In genomic region chr17:86086191-86086590, GRCm38 (mm10) we compare ENCODE assay signal across 16 mouse cellular contexts.
"Had no signal": no experiment of that assay in that cellular context is flagged by ENCODE, and none has a peak within 500 bp of the region (broad histone marks: within the 10 kb centered on the region; RNA-seq: fewer than 3 reads in every experiment).

No protein-coding gene starts in this region.

- ATAC-seq: liver, postnatal 0 days; midbrain, embryonic 16.5 days had no signal

- H3K27ac ChIP-seq: liver, embryonic 13.5 days; liver, embryonic 15.5 days; lung, embryonic 15.5 days; macrophage; midbrain, embryonic 12.5 days; neural tube, embryonic 12.5 days had no signal

- H3K4me1 ChIP-seq: liver, embryonic 13.5 days; liver, embryonic 15.5 days; lung, embryonic 15.5 days had no signal

- H3K9ac ChIP-seq: liver, embryonic 13.5 days; liver, embryonic 15.5 days; liver, postnatal 0 days; lung, embryonic 15.5 days; midbrain, embryonic 12.5 days; neural tube, embryonic 12.5 days had no signal

- H3K4me3 ChIP-seq: liver, embryonic 13.5 days; liver, embryonic 15.5 days; lung, embryonic 15.5 days; midbrain, embryonic 12.5 days; neural tube, embryonic 12.5 days had no signal

- H3K27me3 ChIP-seq: liver, embryonic 13.5 days; liver, embryonic 15.5 days; lung, embryonic 15.5 days; midbrain, embryonic 12.5 days; neural tube, embryonic 12.5 days had no signal

- DNase-seq: liver; liver, embryonic 13.5 days; liver, postnatal 0 days; midbrain, embryonic 14.5 days; right cerebral cortex, postnatal 14 days; spleen, adult 18-20 months; thymus, adult 18-20 months; thymus, postnatal 14 days; thymus, postnatal 36 days had no signal

- H3K36me3 ChIP-seq: liver, embryonic 15.5 days; lung, embryonic 15.5 days; midbrain, embryonic 12.5 days; neural tube, embryonic 12.5 days had no signal

- H3K4me2 ChIP-seq: liver, embryonic 11.5 days; liver, embryonic 13.5 days; liver, embryonic 15.5 days; lung, embryonic 15.5 days; midbrain, embryonic 12.5 days; neural tube, embryonic 12.5 days had no signal

- H3K9me3 ChIP-seq: liver, embryonic 13.5 days; liver, embryonic 15.5 days; lung, embryonic 15.5 days; midbrain, embryonic 12.5 days; neural tube, embryonic 12.5 days had no signal
